Mouse (Mus musculus): Measurements from ENCODE around the gene Wdr34. TPM values are rescaled to one million over a fixed set of nuclear protein-coding genes. Genes with fewer than 3 reads are reported as not detected.
"Not testable (repeated sequence)": the region's sequence is repeated elsewhere in the genome, so short reads cannot be mapped to it uniquely, and the experiment has no call there.

The Wdr34 gene
- polyA plus RNA-seq, 1 experiment from 2014 or later, result 42.5 TPM

- Histone ChIP-seq H3K4me3 (ENCODE audit: low read length) (no peak within 1 kb of the TSS), H3K27me3 (ENCODE audit: insufficient read depth, low read length) (no peaks in the 10 kb centered on the region), H3K9ac (replicated peaks; ENCODE audit: low read length) (no peak within 1 kb of the TSS), H3K4me2 (replicated peaks; ENCODE audit: low read depth, low read length) (no peak within 1 kb of the TSS), H3K9me3 (ENCODE audit: low read length) (no peaks in the 10 kb centered on the region), H3K27ac (ENCODE audit: low read length) (no peak within 1 kb of the TSS), H3K4me1 (ENCODE audit: insufficient read depth, low read length) (peaks cover 6% of the 10 kb centered on the region; the same call in 1 of the 2 replicates), H3K36me3 (ENCODE audit: insufficient read depth, low read length) (no peaks in the 10 kb centered on the region)
- ATAC-seq (ENCODE audit: low FRiP score, low TSS enrichment), result no peak
- WGBS, result 45% methylated on average over 12 of the region's 12 CpGs
Observed at GRCm38 (mm10) chr2:30057223-30057904, 8.7 kb upstream of the Wdr34 start, which contains the start of gene Set. TSS of gene Set (plus strand) at chr2:30057378.

- H3K27ac ChIP-seq (ENCODE audit: low read length), result no peak overlapping the region
- peaks cover 6% of the 10 kb centered on the region; the same call in 1 of the 2 replicates for H3K4me1 ChIP-seq (ENCODE audit: insufficient read depth, low read length)
- H3K27me3 ChIP-seq (ENCODE audit: insufficient read depth, low read length), result no peaks in the 10 kb centered on the region
- H3K4me2 ChIP-seq (replicated peaks; ENCODE audit: low read depth, low read length), result no peak overlapping the region
- no peaks in the 10 kb centered on the region for H3K9me3 ChIP-seq (ENCODE audit: low read length)
- H3K9ac ChIP-seq (replicated peaks; ENCODE audit: low read length), result no peak overlapping the region
- no peak overlapping the region for H3K4me3 ChIP-seq (ENCODE audit: low read length)
- no peak for ATAC-seq (ENCODE audit: low FRiP score, low TSS enrichment)
- no peaks in the 10 kb centered on the region for H3K36me3 ChIP-seq (ENCODE audit: insufficient read depth, low read length)
- 84% methylated on average over 3 of the region's 3 CpGs for WGBS
Observed at GRCm38 (mm10) chr2:30056736-30057135, 8.1 kb upstream of the Wdr34 start.

GRCm38 (mm10) chr2:30055310-30055709, 6.6 kb upstream of the Wdr34 start:
- not testable (repeated sequence) for H3K9me3 ChIP-seq (ENCODE audit: low read length); H3K4me3 ChIP-seq (ENCODE audit: low read length); H3K27me3 ChIP-seq (ENCODE audit: insufficient read depth, low read length); H3K27ac ChIP-seq (ENCODE audit: low read length); ATAC-seq (ENCODE audit: low FRiP score, low TSS enrichment); H3K4me1 ChIP-seq (ENCODE audit: insufficient read depth, low read length); H3K9ac ChIP-seq (replicated peaks; ENCODE audit: low read length); H3K4me2 ChIP-seq (replicated peaks; ENCODE audit: low read depth, low read length); H3K36me3 ChIP-seq (ENCODE audit: insufficient read depth, low read length)
- 91% methylated on average over 3 of the region's 3 CpGs for WGBS

GRCm38 (mm10) chr2:30051992-30052761, 3.5 kb upstream of the Wdr34 start:
- H3K9ac ChIP-seq (replicated peaks; ENCODE audit: low read length), result no peak overlapping the region
- no peak for ATAC-seq (ENCODE audit: low FRiP score, low TSS enrichment)
- H3K27ac ChIP-seq (ENCODE audit: low read length), result no peak overlapping the region
- 37% methylated on average over 6 of the region's 6 CpGs for WGBS
- H3K9me3 ChIP-seq (ENCODE audit: low read length), result no peaks in the 10 kb centered on the region
- H3K27me3 ChIP-seq (ENCODE audit: insufficient read depth, low read length), result no peaks in the 10 kb centered on the region
- H3K36me3 ChIP-seq (ENCODE audit: insufficient read depth, low read length), result no peaks in the 10 kb centered on the region
- H3K4me2 ChIP-seq (replicated peaks; ENCODE audit: low read depth, low read length), result no peak overlapping the region
- H3K4me3 ChIP-seq (ENCODE audit: low read length), result no peak overlapping the region
- 0 out of 2 replicates have a peak, but pooled peaks cover 5% of the 10 kb centered on the region for H3K4me1 ChIP-seq (ENCODE audit: insufficient read depth, low read length)

- no peaks in the 10 kb centered on the region for H3K27me3 ChIP-seq (ENCODE audit: insufficient read depth, low read length)
- no peak overlapping the region for H3K27ac ChIP-seq (ENCODE audit: low read length)
- H3K9me3 ChIP-seq (ENCODE audit: low read length), result no peaks in the 10 kb centered on the region
- WGBS, result 84% methylated on average over 3 of the region's 3 CpGs
- 0 out of 2 replicates have a peak, but pooled peaks cover 3% of the 10 kb centered on the region for H3K4me1 ChIP-seq (ENCODE audit: insufficient read depth, low read length)
- ATAC-seq (ENCODE audit: low FRiP score, low TSS enrichment), result no peak
- no peak overlapping the region for H3K4me3 ChIP-seq (ENCODE audit: low read length)
- no peaks in the 10 kb centered on the region for H3K36me3 ChIP-seq (ENCODE audit: insufficient read depth, low read length)
- H3K4me2 ChIP-seq (replicated peaks; ENCODE audit: low read depth, low read length), result no peak overlapping the region
- no peak overlapping the region for H3K9ac ChIP-seq (replicated peaks; ENCODE audit: low read length)
Observed at GRCm38 (mm10) chr2:30049831-30050230, 1.1 kb upstream of the Wdr34 start.

GRCm38 (mm10) chr2:30048101-30048501, 580 bp downstream of the Wdr34 start:
- WGBS, result 45% methylated on average over 11 of the region's 11 CpGs
- H3K27me3 ChIP-seq (ENCODE audit: insufficient read depth, low read length), result no peaks in the 10 kb centered on the region
- H3K9me3 ChIP-seq (ENCODE audit: low read length), result no peaks in the 10 kb centered on the region
- H3K9ac ChIP-seq (replicated peaks; ENCODE audit: low read length), result peak overlapping the region; percentile 75
- ATAC-seq (ENCODE audit: low FRiP score, low TSS enrichment), result no peak
- peak overlapping the region; percentile 55 for H3K4me2 ChIP-seq (replicated peaks; ENCODE audit: low read depth, low read length)
- H3K36me3 ChIP-seq (ENCODE audit: insufficient read depth, low read length), result no peaks in the 10 kb centered on the region
- 0 out of 2 replicates have a peak, but pooled peaks cover 3% of the 10 kb centered on the region for H3K4me1 ChIP-seq (ENCODE audit: insufficient read depth, low read length)
- peak overlapping the region; percentile 93 for H3K27ac ChIP-seq (ENCODE audit: low read length)
- peak overlapping the region; percentile 62 for H3K4me3 ChIP-seq (ENCODE audit: low read length)

GRCm38 (mm10) chr2:30047127-30047526, 1.6 kb downstream of the Wdr34 start:
- no peak for ATAC-seq (ENCODE audit: low FRiP score, low TSS enrichment)
- WGBS, result 90% methylated on average over 6 of the region's 6 CpGs
- Histone ChIP-seq H3K27me3 (ENCODE audit: insufficient read depth, low read length) (no peaks in the 10 kb centered on the region), H3K4me3 (ENCODE audit: low read length) (no peak overlapping the region), H3K27ac (ENCODE audit: low read length) (no peak overlapping the region), H3K4me2 (replicated peaks; ENCODE audit: low read depth, low read length) (no peak overlapping the region), H3K9ac (replicated peaks; ENCODE audit: low read length) (no peak overlapping the region), H3K36me3 (ENCODE audit: insufficient read depth, low read length) (no peaks in the 10 kb centered on the region), H3K4me1 (ENCODE audit: insufficient read depth, low read length) (0 out of 2 replicates have a peak, but pooled peaks cover 3% of the 10 kb centered on the region), H3K9me3 (ENCODE audit: low read length) (no peaks in the 10 kb centered on the region)

- Histone ChIP-seq H3K27ac (ENCODE audit: low read length) (no peak overlapping the region), H3K4me3 (ENCODE audit: low read length) (no peak overlapping the region), H3K36me3 (ENCODE audit: insufficient read depth, low read length) (peaks cover 6% of the 10 kb centered on the region; the same call in 1 of the 2 replicates), H3K27me3 (ENCODE audit: insufficient read depth, low read length) (no peaks in the 10 kb centered on the region), H3K9ac (replicated peaks; ENCODE audit: low read length) (no peak overlapping the region), H3K4me2 (replicated peaks; ENCODE audit: low read depth, low read length) (no peak overlapping the region), H3K4me1 (ENCODE audit: insufficient read depth, low read length) (0 out of 2 replicates have a peak, but pooled peaks cover 3% of the 10 kb centered on the region), H3K9me3 (ENCODE audit: low read length) (no peaks in the 10 kb centered on the region)
- no peak for ATAC-seq (ENCODE audit: low FRiP score, low TSS enrichment)
- WGBS, result 92% methylated on average over 5 of the region's 5 CpGs
Observed at GRCm38 (mm10) chr2:30044550-30044949, 4.1 kb downstream of the Wdr34 start.

- no peak overlapping the region for H3K4me2 ChIP-seq (replicated peaks; ENCODE audit: low read depth, low read length)
- H3K4me3 ChIP-seq (ENCODE audit: low read length), result no peak overlapping the region
- no peaks in the 10 kb centered on the region for H3K27me3 ChIP-seq (ENCODE audit: insufficient read depth, low read length)
- no peaks in the 10 kb centered on the region; the same call in 1 of the 2 replicates for H3K4me1 ChIP-seq (ENCODE audit: insufficient read depth, low read length)
- 9% methylated on average over 4 of the region's 4 CpGs for WGBS
- ATAC-seq (ENCODE audit: low FRiP score, low TSS enrichment), result peak; percentile 55
- peaks cover 9% of the 10 kb centered on the region; the same call in 1 of the 2 replicates for H3K36me3 ChIP-seq (ENCODE audit: insufficient read depth, low read length)
- H3K9ac ChIP-seq (replicated peaks; ENCODE audit: low read length), result no peak overlapping the region
- no peak overlapping the region for H3K27ac ChIP-seq (ENCODE audit: low read length)
- no peaks in the 10 kb centered on the region for H3K9me3 ChIP-seq (ENCODE audit: low read length)
Observed at GRCm38 (mm10) chr2:30042445-30042844, 6.2 kb downstream of the Wdr34 start.

GRCm38 (mm10) chr2:30039687-30040086, 9.0 kb downstream of the Wdr34 start:
- Histone ChIP-seq H3K4me3 (ENCODE audit: low read length) (no peak overlapping the region), H3K4me1 (ENCODE audit: insufficient read depth, low read length) (no peaks in the 10 kb centered on the region; the same call in 1 of the 2 replicates), H3K9me3 (ENCODE audit: low read length) (no peaks in the 10 kb centered on the region), H3K9ac (replicated peaks; ENCODE audit: low read length) (no peak overlapping the region), H3K4me2 (replicated peaks; ENCODE audit: low read depth, low read length) (no peak overlapping the region), H3K27me3 (ENCODE audit: insufficient read depth, low read length) (no peaks in the 10 kb centered on the region), H3K36me3 (ENCODE audit: insufficient read depth, low read length) (peaks cover 9% of the 10 kb centered on the region; the same call in 1 of the 2 replicates), H3K27ac (ENCODE audit: low read length) (no peak overlapping the region)
- no peak for ATAC-seq (ENCODE audit: low FRiP score, low TSS enrichment)

All from kidney, embryonic 16.5 days (tissue).